Mouse (Mus musculus) thymus, adult 2 months (tissue): ENCODE results near the gene Spert.

ENCODE experiments used
- CTCF ChIP-seq: fragments of 200-500 bp; IDR thresholded peaks from 2 replicates; pipeline ENCODE4 v1.5.1; 2012; ENCODE audit warnings: mild to moderate bottlenecking, control low read depth, low read length, moderate library complexity, borderline replicate concordance; ENCODE audit not compliant: control insufficient read depth, poor library complexity, insufficient read depth; ENCODE audit errors: extremely low read depth
- POLR2A ChIP-seq: fragments of 200-500 bp; IDR thresholded peaks from 2 replicates; pipeline ENCODE4 v1.6.1; 2012; ENCODE audit warnings: mild to moderate bottlenecking, low read length, control low read depth, moderate library complexity; ENCODE audit not compliant: control insufficient read depth, poor library complexity, insufficient read depth; ENCODE audit errors: extremely low read depth

- TF ChIP-seq CTCF (no peak), POLR2A (no peak)
These were observed 23.5 kb upstream of the Spert start for GRCm38 (mm10) chr14:75616375-75616774.
